Mouse (Mus musculus): ENCODE results near the gene Zfp420.

Gene Zfp420

DNA sequence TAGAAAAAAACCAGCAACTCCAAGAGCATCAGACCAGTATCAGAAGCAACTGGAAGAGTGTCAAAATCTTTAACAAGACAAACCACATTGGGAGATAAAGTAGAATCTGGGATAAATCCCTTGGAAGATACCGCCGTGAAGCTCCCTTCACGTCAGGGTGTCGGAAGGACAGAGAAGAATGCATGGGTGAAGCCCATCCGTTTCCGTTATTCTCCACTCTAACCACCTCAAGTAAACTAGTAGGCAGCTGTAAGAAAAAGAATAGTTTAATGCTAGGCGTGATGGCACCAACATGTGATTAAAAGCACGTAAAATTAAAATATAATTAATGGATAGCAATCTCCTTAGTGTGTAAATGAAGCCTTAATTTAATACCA is 46.9 kb downstream of the Zfp420 start:
- Histone ChIP-seq H3K36me3 (ENCODE audit: insufficient read depth, low read length) (peaks cover 6% of the 10 kb centered on the region; the same call in 1 of the 2 replicates), H3K4me3 (replicated peaks; ENCODE audit: low read length) (peak overlapping the region; percentile 81), H3K27me3 (ENCODE audit: insufficient read depth, low read length) (no peaks in the 10 kb centered on the region), H3K4me1 (replicated peaks; ENCODE audit: low read depth, low read length) (peaks cover 69% of the 10 kb centered on the region), H3K9me3 (ENCODE audit: low read length) (no peaks in the 10 kb centered on the region)
- TF ChIP-seq CTCF (conservative IDR thresholded peaks at IDR 0.05; ENCODE audit: low read length) (no peak), POU5F1 (IDR thresholded peaks at IDR 0.05; ENCODE audit: borderline replicate concordance, low read length) (no peak), NANOG (IDR thresholded peaks at IDR 0.05; ENCODE audit: borderline replicate concordance, low read length) (no peak)

DNA sequence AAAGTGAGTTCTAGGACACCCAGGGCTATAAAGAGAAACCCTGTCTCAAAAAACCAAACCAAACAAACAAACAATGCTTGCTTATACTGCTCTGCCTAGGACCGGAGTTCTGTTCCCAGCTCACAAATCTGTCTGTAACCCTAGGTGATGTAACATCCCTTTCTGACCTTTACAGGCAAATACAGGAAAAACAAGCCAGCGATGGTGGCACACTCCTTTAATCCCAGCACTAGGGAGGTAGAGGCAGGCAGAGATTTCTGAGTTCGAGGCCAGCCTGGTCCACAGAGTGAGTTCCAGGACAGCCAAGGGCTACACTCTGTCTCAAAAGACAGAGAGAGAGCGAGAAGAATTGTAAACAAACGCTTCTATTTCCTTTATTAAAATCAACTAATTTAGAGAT is 47.4 kb downstream of the Zfp420 start:
- H3K27me3 ChIP-seq (ENCODE audit: insufficient read depth, low read length): no peaks in the 10 kb centered on the region
- H3K4me1 ChIP-seq (replicated peaks; ENCODE audit: low read depth, low read length): peaks cover 74% of the 10 kb centered on the region
- H3K4me3 ChIP-seq (replicated peaks; ENCODE audit: low read length): no peak overlapping the region
- H3K9me3 ChIP-seq (ENCODE audit: low read length): no peaks in the 10 kb centered on the region
- H3K36me3 ChIP-seq (ENCODE audit: insufficient read depth, low read length): peaks cover 8% of the 10 kb centered on the region
- no peak for TF ChIP-seq NANOG (IDR thresholded peaks at IDR 0.05; ENCODE audit: borderline replicate concordance, low read length)
- no peak for TF ChIP-seq POU5F1 (IDR thresholded peaks at IDR 0.05; ENCODE audit: borderline replicate concordance, low read length)
- no peak for TF ChIP-seq CTCF (conservative IDR thresholded peaks at IDR 0.05; ENCODE audit: low read length)

DNA sequence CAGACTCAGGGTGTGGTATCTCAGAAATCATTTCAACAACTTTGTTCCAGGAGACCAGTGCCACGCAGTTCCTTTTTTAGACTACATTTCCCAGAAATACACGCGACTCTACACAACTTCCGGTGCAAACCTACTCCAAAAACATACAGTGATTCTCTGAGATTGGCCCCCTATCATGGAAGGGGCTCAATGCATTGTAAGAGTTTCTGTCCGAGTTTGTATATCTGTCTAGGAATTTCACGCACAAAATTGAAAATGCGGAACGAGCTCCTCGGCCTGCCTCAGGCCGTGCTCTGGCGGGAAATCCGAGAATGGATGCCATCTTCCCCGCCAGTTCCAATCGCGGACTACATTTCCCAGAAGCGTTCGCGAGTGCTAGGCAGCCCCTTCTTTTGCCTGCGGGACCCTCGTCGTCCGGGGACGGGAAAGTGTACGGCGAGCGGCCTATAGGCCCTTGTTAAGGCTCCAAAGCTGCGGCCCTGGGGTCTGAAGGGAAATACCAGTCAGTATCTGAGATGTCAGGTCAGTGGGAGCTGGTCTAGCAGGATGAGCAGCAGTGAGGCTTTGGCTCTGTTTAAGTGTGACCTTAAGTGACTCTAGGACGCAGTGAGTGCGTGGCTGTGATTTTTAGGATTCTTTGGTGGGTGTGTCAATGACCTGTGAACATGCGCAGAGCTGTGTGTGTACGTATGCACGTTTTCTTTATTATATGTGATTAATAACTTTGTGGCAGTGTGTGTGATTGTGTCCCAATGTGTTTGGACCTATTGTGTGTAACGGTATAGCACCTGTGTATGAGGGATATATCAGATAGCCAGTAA is 48.6 kb downstream of the Zfp420 start, which contains the start of gene Zfp383:
TSS of gene Zfp383 (plus strand) at position 94 of the 821 bp plus-strand sequence.
- Histone ChIP-seq H3K4me3 (replicated peaks; ENCODE audit: low read length) (peak within 1 kb of the TSS; percentile 80), H3K27me3 (ENCODE audit: insufficient read depth, low read length) (no peaks in the 10 kb centered on the region), H3K9me3 (ENCODE audit: low read length) (no peaks in the 10 kb centered on the region), H3K36me3 (ENCODE audit: insufficient read depth, low read length) (peaks cover 15% of the 10 kb centered on the region), H3K4me1 (replicated peaks; ENCODE audit: low read depth, low read length) (peaks cover 84% of the 10 kb centered on the region)
- no peak for TF ChIP-seq CTCF (conservative IDR thresholded peaks at IDR 0.05; ENCODE audit: low read length)
- no peak for TF ChIP-seq NANOG (IDR thresholded peaks at IDR 0.05; ENCODE audit: borderline replicate concordance, low read length)
- no peak for TF ChIP-seq POU5F1 (IDR thresholded peaks at IDR 0.05; ENCODE audit: borderline replicate concordance, low read length)

DNA sequence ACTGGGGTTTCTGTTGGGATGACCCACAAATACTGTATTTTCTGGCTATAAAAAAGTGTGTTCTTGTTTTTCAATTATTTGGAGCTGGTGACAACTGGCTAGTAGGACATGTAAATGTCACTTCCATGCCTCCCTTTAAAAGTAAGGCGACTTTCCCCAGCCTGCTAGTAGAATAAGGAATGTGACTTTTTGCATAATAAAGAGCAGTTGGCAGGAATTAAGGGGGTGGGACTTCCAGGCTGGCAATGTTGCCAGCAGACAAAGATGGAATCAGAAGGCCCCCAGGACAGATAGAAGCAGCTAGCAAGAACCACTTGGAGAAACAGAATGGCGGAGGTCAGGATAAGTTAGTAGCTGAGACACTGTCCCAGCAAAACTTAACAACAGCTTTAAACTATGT is 50.5 kb downstream of the Zfp420 start:
- H3K27me3 ChIP-seq (ENCODE audit: insufficient read depth, low read length): no peaks in the 10 kb centered on the region
- TF ChIP-seq POU5F1 (IDR thresholded peaks at IDR 0.05; ENCODE audit: borderline replicate concordance, low read length) (peak; percentile 60; the same call in 1 of the 2 replicates), CTCF (conservative IDR thresholded peaks at IDR 0.05; ENCODE audit: low read length) (no peak)
- H3K4me3 ChIP-seq (replicated peaks; ENCODE audit: low read length): peak overlapping the region; percentile 80
- H3K36me3 ChIP-seq (ENCODE audit: insufficient read depth, low read length): peaks cover 34% of the 10 kb centered on the region
- no peaks in the 10 kb centered on the region for H3K9me3 ChIP-seq (ENCODE audit: low read length)
- peaks cover 71% of the 10 kb centered on the region for H3K4me1 ChIP-seq (replicated peaks; ENCODE audit: low read depth, low read length)

DNA sequence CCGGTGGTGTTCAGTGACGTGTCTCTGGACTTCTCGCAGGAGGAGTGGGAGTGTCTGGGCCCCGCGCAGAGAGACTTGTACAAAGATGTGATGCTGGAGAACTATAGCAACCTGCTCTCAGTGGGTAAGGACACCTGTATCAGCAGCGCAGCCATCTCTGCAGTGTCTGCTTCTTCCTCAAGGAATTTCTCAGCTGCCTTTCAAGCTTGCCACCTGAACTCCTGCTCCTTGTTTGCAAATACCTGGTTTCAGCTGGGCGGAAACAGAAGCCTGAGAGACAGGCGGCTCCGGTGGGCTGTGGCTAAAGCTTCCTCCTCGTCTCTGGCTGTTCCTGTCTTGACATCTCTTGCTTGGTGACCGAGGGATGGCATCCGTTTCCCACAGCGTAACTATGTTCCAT is 52.4 kb downstream of the Zfp420 start:
- no peaks in the 10 kb centered on the region for H3K27me3 ChIP-seq (ENCODE audit: insufficient read depth, low read length)
- H3K4me1 ChIP-seq (replicated peaks; ENCODE audit: low read depth, low read length): peaks cover 58% of the 10 kb centered on the region
- peaks cover 41% of the 10 kb centered on the region for H3K36me3 ChIP-seq (ENCODE audit: insufficient read depth, low read length)
- H3K9me3 ChIP-seq (ENCODE audit: low read length): no peaks in the 10 kb centered on the region
- TF ChIP-seq CTCF (conservative IDR thresholded peaks at IDR 0.05; ENCODE audit: low read length) (no peak), NANOG (IDR thresholded peaks at IDR 0.05; ENCODE audit: borderline replicate concordance, low read length) (no peak), POU5F1 (IDR thresholded peaks at IDR 0.05; ENCODE audit: borderline replicate concordance, low read length) (no peak)
- H3K4me3 ChIP-seq (replicated peaks; ENCODE audit: low read length): peak overlapping the region; percentile 55

DNA sequence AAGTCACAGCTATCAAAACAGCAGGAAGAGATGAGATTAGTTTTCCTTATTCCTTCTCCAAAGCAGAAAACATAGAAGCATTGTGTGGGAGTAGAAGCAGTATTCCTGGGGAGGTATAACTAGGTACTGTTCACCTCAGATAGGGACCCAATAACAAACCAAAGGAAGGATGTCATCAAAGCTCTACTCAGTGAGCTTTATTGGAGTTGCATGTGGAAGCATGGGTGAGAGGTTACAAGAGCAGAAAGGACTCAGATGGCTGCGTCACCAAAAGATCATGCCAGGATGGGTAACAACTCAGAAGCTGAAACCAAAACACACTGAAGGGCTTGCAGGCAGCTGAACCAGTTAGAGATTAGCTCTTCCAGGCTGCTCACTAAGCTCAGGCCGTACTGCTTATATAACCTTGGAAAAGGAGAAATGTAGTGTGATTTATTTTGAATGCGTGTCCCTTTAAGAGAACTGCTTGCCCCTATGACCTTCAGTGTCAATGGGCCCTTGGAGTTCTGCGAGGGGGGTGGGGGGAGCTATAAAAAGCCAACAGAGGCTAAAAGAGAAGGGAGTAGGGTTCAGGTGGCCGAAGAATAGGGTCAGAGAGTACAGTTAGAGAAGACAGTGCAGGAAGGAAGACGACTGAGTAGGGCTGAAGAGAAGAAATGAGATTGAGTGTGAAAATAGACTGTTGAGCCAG is 57.7 kb downstream of the Zfp420 start:
- Histone ChIP-seq H3K36me3 (ENCODE audit: insufficient read depth, low read length) (peaks cover 29% of the 10 kb centered on the region), H3K4me1 (replicated peaks; ENCODE audit: low read depth, low read length) (peaks cover 18% of the 10 kb centered on the region), H3K9me3 (ENCODE audit: low read length) (no peaks in the 10 kb centered on the region), H3K4me3 (replicated peaks; ENCODE audit: low read length) (no peak overlapping the region), H3K27me3 (ENCODE audit: insufficient read depth, low read length) (no peaks in the 10 kb centered on the region)
- TF ChIP-seq NANOG (IDR thresholded peaks at IDR 0.05; ENCODE audit: borderline replicate concordance, low read length) (no peak), POU5F1 (IDR thresholded peaks at IDR 0.05; ENCODE audit: borderline replicate concordance, low read length) (no peak), CTCF (conservative IDR thresholded peaks at IDR 0.05; ENCODE audit: low read length) (no peak)

DNA sequence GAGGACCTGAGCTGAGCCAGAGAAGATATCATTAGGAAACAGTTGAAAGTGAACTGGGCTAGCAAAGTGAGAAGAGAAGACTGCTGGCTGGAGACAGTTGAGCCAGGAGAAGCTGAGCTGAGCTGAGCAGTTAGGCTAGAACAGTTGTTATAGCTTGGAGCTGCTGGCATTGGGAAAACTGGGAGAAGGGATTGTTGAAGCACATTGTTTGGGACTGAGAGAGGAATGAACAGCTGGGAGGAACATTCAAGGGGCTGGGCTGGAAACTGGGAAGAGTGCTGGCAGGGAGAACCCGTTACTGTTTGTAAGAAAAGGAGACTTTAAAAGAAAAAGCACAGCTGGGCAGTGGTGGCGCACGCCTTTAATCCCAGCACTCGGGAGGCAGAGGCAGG is 58.3 kb downstream of the Zfp420 start:
- H3K9me3 ChIP-seq (ENCODE audit: low read length): no peaks in the 10 kb centered on the region
- no peak overlapping the region for H3K4me3 ChIP-seq (replicated peaks; ENCODE audit: low read length)
- H3K4me1 ChIP-seq (replicated peaks; ENCODE audit: low read depth, low read length): peaks cover 15% of the 10 kb centered on the region
- TF ChIP-seq POU5F1 (IDR thresholded peaks at IDR 0.05; ENCODE audit: borderline replicate concordance, low read length) (no peak), NANOG (IDR thresholded peaks at IDR 0.05; ENCODE audit: borderline replicate concordance, low read length) (no peak), CTCF (conservative IDR thresholded peaks at IDR 0.05; ENCODE audit: low read length) (no peak)
- no peaks in the 10 kb centered on the region for H3K27me3 ChIP-seq (ENCODE audit: insufficient read depth, low read length)
- H3K36me3 ChIP-seq (ENCODE audit: insufficient read depth, low read length): peaks cover 28% of the 10 kb centered on the region

DNA sequence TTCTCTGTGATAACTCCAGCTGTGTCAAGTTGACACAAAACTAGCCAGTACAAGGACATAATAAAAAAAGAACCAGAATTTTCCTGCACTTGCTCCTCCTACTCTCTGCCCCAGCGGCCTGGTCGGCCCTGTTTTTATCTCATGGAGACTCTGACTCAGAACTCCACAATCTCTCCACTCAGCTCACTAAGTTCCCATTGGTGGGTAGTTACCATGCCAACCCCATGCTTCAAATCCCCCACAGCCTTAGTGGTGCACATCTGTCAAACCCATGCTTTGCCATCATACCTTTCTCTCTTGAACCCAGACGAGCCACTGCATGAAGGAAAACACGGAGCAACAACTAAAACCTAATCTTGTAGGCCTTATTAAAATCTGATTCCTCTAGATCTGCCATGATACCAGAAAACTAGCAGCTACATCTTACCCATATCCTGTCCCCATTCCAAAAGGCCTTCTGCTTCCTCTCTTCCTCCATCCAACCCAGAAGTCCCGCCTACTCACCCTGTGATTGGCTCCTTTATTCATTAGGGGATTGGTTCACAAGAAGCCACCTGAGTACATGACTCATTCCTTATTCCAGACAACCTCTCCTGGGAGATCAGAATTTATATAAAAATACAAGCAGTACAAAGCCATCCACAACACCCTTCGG is 61.8 kb downstream of the Zfp420 start:
- no peak for TF ChIP-seq POU5F1 (IDR thresholded peaks at IDR 0.05; ENCODE audit: borderline replicate concordance, low read length)
- TF ChIP-seq CTCF (conservative IDR thresholded peaks at IDR 0.05; ENCODE audit: low read length): no peak
- no peak for TF ChIP-seq NANOG (IDR thresholded peaks at IDR 0.05; ENCODE audit: borderline replicate concordance, low read length)
- peaks cover 9% of the 10 kb centered on the region for H3K4me1 ChIP-seq (replicated peaks; ENCODE audit: low read depth, low read length)
- no peak overlapping the region for H3K4me3 ChIP-seq (replicated peaks; ENCODE audit: low read length)

More for the DNA sequence above, 61.8 kb downstream of the Zfp420 start:
- Histone ChIP-seq H3K36me3 (ENCODE audit: insufficient read depth, low read length) (no peaks in the 10 kb centered on the region), H3K27me3 (ENCODE audit: insufficient read depth, low read length) (no peaks in the 10 kb centered on the region), H3K9me3 (ENCODE audit: low read length) (no peaks in the 10 kb centered on the region)
